Mouse (Mus musculus): ENCODE measurements around the gene Sh2b1. TPM values are rescaled to one million over a fixed set of nuclear protein-coding genes. Genes with fewer than 3 reads are reported as not detected.

Gene Sh2b1
- total RNA-seq, 1 experiment from 2014 or later, result 30.0 TPM

DNA sequence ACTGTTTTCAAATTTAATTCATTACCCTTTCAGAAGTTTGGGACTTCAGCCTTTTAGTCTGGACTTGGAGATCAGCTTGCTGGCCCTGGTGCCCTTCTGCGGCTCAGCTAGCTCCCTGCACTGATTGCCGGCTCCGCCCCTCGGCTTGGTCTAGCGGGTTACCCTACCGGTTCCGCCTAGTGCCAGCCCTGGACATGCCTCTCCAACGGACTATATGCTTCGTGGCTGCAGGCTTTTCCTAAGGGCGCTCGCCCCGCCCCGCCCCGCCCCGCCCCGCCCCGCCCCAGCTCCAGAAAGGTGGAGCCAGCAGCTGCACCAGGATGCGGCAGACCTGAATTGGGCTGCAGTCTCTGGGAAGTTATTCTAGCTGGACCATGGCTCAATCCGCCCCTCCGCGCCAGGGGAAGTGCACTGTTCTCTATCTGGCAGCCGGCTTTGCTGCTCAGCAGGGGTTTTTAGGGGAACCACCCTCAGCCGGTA is 7.2 kb upstream of the Sh2b1 start:
- peak; percentile 63; the same call in 1 of the 2 replicates for ATAC-seq (ENCODE audit: extremely low read depth, insufficient number of reproducible peaks, low FRiP score, poor library complexity, severe bottlenecking)

DNA sequence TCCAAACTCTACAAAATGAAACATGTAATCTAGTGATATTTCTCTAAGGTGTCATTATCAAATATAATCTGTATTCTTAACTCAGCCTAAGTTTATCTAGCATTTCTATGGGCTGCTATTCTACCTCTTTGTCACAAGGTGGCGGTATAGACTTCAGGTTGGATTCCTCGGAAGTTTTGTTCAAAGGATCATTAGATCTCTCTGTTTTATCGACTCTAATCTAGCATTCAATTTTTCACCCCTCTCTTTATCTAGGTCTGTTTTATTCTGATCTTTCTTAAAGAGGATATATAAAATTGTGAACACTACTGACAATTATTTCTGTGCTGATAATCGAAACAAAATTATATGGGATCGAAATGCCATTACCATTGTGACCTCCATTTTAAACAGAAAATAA is 6.5 kb upstream of the Sh2b1 start:
- ATAC-seq (ENCODE audit: extremely low read depth, insufficient number of reproducible peaks, low FRiP score, poor library complexity, severe bottlenecking), result peak; percentile 72; the same call in 1 of the 2 replicates

GRCm38 (mm10) chr7:126474486-126474955 is 703 bp downstream of the Sh2b1 start:
- no peak for ATAC-seq (ENCODE audit: extremely low read depth, insufficient number of reproducible peaks, low FRiP score, poor library complexity, severe bottlenecking)

DNA sequence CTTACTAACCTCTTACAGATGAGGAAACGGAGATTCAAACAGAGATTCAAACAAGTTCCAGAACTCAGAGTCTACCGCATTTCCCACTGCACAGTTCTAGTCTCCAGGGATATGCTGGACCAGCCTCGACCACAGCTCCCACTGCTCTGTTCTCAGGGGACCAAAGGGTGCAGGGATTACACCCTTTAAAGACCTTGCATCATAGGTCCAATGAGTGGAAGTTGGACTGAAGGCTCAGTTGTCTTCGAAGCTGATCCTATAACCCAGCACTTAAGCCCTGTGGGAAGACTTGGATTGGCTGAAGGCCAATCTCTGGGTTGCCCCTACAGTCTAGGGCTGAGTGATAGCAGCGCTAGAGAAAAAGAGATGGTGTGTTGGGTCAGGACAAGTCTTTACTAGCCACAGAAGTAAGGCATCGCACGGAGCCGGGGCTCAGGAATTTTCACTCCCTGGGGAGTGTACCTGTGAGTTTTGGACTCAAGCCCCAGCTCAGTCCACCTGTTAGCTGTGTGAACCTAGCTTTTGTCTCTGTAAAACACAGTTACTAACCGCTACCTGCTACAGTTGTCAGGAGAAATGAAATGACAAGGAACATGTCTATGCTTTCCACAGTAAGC is 1.6 kb downstream of the Sh2b1 start:
- no peak for ATAC-seq (ENCODE audit: extremely low read depth, insufficient number of reproducible peaks, low FRiP score, poor library complexity, severe bottlenecking)

DNA sequence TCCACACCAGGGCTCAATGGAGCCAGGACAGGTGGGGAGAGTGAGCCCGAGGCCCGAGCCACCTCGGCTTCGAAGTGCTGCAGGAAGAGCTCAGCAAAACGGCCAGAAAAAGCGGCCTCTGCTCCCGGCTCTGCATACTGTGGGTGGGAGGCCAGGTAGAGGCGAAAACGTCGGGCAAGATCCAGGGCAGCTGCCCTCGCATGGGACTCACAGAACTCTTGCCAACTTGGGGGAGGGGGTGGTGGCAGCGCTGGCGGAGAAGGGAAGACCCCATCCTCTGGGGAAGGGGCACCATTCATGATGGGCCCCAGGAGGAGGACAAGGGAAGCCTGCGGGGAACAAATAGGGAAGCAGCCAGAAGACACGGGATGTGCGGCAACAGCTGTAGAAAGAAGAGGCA is 2.5 kb downstream of the Sh2b1 start:
- no peak for ATAC-seq (ENCODE audit: extremely low read depth, insufficient number of reproducible peaks, low FRiP score, poor library complexity, severe bottlenecking)

DNA sequence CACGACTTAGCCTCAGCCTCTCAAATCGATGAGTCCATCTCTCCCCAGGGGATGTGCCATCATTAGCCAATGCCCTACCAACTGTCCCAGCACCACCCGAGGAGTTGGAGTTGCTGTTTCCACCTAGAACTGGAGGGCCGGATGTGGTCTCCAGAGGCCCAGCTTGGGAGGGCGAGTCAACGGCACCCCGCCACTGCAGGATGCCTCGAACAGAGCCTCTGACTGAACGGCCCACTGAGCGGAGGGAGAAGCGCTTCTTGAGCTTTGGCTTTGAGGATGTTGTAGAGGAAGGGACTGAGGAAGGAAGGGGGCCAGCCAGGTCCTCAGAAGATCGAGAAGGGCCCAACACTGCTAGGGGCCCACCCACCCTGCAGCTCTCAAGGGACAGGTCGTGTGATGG is 2.9 kb downstream of the Sh2b1 start:
- no peak for ATAC-seq (ENCODE audit: extremely low read depth, insufficient number of reproducible peaks, low FRiP score, poor library complexity, severe bottlenecking)

DNA sequence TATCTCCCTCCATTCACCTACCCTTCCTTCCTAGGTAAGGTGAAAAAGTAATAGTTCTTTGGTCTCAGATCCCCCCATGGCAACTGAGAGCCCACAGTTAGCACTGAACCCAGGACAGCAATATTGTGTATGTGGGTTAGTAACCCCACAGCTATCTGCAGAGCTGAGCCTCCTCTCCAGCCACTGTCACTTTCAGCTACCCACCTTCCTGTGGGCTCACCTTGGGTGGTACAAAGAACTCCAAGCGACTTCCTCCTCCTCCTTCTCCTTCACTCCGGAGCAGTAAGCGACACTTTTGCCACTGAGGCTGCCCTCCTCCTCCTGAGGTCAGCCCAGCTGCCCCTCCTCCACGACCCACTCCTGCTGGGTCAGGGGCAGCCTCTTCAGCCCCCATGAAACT is 3.4 kb downstream of the Sh2b1 start:
- ATAC-seq (ENCODE audit: extremely low read depth, insufficient number of reproducible peaks, low FRiP score, poor library complexity, severe bottlenecking), result no peak

DNA sequence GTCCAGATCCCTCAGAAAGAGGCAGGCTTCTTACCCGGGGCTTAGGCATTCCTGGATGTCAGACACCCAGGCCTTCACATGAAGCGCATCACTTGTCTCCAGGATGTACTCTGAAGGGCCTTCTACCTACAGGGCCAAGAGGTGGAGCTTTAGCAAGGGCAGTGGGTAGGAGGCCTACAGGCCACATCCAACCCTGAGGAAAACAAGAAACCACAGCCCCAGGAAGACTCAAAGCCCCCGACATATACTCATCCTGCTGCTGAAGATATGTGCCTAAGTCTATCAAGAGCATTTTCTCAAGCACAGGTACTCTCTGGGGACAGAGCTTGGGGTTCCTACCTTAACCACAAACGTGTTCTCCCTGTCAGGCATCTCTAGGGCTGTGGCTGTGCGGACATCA is 3.9 kb downstream of the Sh2b1 start:
- ATAC-seq (ENCODE audit: extremely low read depth, insufficient number of reproducible peaks, low FRiP score, poor library complexity, severe bottlenecking), result no peak

- ATAC-seq (ENCODE audit: extremely low read depth, insufficient number of reproducible peaks, low FRiP score, poor library complexity, severe bottlenecking), result peak; percentile 18; the same call in 1 of the 2 replicates
These were observed 5.1 kb downstream of the Sh2b1 start for GRCm38 (mm10) chr7:126470077-126470476.

- no peak for ATAC-seq (ENCODE audit: extremely low read depth, insufficient number of reproducible peaks, low FRiP score, poor library complexity, severe bottlenecking)
These were observed 7.2 kb downstream of the Sh2b1 start for GRCm38 (mm10) chr7:126467834-126468627.

DNA sequence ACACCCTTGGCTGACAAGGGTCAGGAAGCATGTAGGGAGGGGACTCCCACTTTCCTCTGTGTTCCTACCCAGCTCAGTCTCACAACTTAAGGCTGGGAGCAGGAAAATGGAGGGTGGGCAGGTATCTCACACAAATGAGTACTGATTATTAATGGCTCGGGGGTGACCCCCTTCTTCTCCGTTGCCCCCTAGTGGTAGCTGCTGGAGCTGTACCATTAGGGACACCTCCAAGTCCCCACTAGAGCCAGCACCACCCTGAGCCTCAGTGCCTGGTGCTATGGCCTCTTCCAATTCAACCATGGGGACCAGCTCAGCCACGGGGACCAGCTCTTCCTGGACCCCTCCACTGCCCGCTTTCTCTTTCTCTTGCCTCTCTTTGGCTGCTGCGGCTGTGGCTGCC is 8.0 kb downstream of the Sh2b1 start:
- ATAC-seq (ENCODE audit: extremely low read depth, insufficient number of reproducible peaks, low FRiP score, poor library complexity, severe bottlenecking), result peak; percentile 31; the same call in 1 of the 2 replicates

DNA sequence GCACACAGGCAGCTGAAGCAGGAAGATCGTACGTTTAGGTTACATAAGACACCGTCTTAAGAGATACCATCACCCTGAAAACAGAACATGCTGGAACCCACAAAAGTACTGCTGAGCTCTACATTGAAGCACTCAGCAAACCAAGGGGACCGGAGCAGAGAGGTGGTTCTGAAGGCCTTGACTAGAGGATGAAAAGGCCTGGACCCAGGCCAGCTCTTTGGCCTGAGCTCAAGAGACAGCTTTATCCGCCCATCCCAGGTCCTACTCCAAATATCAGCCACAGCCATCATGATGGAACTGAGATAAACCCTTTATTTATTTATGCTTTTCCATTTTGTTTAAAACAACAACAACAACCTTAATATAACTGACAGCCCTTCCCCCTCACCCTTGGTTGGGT is 8.5 kb downstream of the Sh2b1 start:
- no peak for ATAC-seq (ENCODE audit: extremely low read depth, insufficient number of reproducible peaks, low FRiP score, poor library complexity, severe bottlenecking)

GRCm38 (mm10) chr7:126466116-126466515 is 9.1 kb downstream of the Sh2b1 start:
- ATAC-seq (ENCODE audit: extremely low read depth, insufficient number of reproducible peaks, low FRiP score, poor library complexity, severe bottlenecking), result no peak

- no peak for ATAC-seq (ENCODE audit: extremely low read depth, insufficient number of reproducible peaks, low FRiP score, poor library complexity, severe bottlenecking)
These were observed 9.8 kb downstream of the Sh2b1 start for GRCm38 (mm10) chr7:126465246-126466030.

DNA sequence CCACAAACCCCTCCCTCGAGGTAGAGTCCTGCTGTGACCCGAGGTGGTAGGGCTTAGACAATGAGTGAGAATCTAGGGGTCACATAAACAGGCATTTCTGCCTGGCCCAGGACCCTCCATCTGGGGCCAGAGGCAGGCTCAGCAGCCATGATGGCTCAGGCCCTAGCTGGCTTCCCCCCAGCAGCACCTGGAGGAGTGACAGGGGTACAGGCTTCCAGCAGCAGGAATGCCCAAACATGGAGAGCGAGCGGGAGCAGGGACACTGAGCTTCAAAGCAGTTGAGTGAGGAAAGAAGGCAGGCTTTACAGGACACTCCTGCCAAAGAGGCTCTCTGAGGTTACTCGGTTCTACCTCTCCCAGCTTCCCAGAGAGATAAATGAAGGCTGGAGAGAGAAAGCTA is 10.4 kb downstream of the Sh2b1 start:
- no peak for ATAC-seq (ENCODE audit: extremely low read depth, insufficient number of reproducible peaks, low FRiP score, poor library complexity, severe bottlenecking)

DNA sequence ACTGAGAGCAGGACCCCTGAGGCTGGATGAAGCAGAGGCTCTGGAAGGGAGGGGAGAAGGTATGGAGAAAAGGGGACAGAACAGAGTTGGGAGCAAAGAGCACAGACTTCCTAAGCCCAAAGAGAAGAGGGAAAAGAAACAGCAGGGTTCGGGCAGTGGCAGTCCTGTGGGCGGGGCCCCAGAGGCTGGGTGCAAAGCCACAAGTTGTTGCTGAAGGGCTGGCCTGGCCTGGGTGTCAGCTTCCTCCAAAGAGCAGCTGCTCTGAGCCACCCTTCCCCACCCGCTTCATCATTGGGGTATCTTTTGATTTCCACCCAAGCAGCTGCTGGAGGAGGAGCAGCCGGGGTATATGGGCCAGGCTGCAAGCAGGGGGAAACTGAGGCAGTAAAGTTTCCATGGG is 11.1 kb downstream of the Sh2b1 start:
- no peak for ATAC-seq (ENCODE audit: extremely low read depth, insufficient number of reproducible peaks, low FRiP score, poor library complexity, severe bottlenecking)

DNA sequence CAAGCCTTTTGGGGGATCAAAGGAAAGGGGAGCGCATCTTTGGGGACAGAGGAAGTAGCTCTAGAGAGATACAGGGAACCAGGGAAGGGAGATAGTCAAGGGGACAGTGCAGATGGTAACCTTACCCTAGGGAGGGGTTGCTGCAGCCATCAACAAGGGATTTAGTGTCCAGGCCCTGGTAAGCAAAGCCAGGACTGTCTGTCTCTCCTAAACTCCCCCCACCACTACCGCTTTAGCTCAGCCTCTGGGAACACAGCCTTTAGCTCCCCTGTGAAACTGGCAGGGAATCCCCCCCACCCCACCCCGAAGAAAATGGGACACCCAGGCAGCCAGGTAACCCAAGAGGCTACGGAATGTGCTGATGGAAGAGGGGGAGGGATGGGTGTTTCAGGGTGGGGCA is 11.7 kb downstream of the Sh2b1 start:
- ATAC-seq (ENCODE audit: extremely low read depth, insufficient number of reproducible peaks, low FRiP score, poor library complexity, severe bottlenecking), result no peak

GRCm38 (mm10) chr7:126463004-126463403 is 12.2 kb downstream of the Sh2b1 start, which contains the start of gene Atp2a1:
TSS of gene Atp2a1 (minus strand) at chr7:126463108.
- ATAC-seq (ENCODE audit: extremely low read depth, insufficient number of reproducible peaks, low FRiP score, poor library complexity, severe bottlenecking), result no peak

DNA sequence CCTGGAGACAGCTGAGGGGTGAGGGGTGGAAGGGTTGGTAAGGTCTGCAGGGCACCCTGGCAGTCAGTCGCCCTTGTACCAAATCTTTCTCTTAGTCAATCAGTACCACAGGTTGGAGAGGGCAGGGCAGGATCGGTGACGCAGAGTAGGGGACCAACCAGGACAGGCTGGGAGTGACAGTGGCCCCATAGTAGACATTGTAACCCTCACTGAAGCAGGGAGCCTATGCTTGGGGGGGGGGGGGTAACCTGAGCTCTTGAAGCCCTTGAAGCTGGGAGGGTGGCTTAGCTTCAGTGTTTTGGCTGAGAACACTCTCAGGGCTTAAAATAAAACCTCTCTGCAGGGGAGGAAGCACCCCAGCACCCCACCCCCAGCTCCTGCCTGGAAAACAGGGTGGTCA is 13.6 kb downstream of the Sh2b1 start:
- ATAC-seq (ENCODE audit: extremely low read depth, insufficient number of reproducible peaks, low FRiP score, poor library complexity, severe bottlenecking), result no peak
